Mouse (Mus musculus): ENCODE measurements at regions not wholly inside any gene's neighbourhood (a gene's known extent, or its start where the extent isn't known, plus 50 kb on each side); places are given as distances from the start of the nearest gene placed in this dataset.
"Not testable (repeated sequence)": the region's sequence is repeated elsewhere in the genome, so short reads cannot be mapped to it uniquely, and the experiment has no call there.

DNA sequence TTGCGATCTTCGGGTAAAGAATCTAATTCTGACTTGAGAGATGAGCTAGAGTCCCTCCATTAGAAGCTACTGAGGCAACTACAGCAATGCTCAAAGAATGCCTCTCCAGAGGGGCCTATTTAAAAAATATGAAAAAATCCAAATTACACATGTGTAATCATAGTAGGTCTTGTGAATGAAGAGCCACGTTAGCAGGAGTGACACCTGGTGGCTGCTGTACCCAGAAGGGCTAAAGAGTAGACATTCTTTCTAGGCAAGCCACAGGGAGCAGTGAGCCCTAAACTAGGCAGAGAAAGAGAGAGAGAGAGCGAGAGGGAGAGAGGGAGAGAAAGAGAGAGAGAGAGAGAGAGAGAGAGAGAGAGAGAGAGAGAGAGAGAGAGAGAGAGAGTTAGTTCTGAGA, 100.9 kb upstream of the Bet1 start:
- H3K9me3 ChIP-seq (ENCODE audit: control insufficient read depth, low read length): no peaks in the 10 kb centered on the region
- ATAC-seq (ENCODE audit: insufficient read depth) (no peak), DNase-seq (ENCODE audit: low read depth in 3 of 3, low spot score in 3 of 3) (no peak)
- no peaks in the 10 kb centered on the region for H3K36me3 ChIP-seq (replicated peaks; ENCODE audit: control insufficient read depth, insufficient read depth, low read depth)
- no peaks in the 10 kb centered on the region for H3K27me3 ChIP-seq (ENCODE audit: control insufficient read depth, insufficient read depth, low read length)
- no peak for TF ChIP-seq CTCF (IDR thresholded peaks at IDR 0.05; ENCODE audit: low read depth)
- no peak for TF ChIP-seq EP300 (IDR thresholded peaks at IDR 0.05; ENCODE audit: low read depth)
- no peaks in the 10 kb centered on the region for H3K4me1 ChIP-seq (replicated peaks; ENCODE audit: control insufficient read depth in 2 of 2, insufficient read depth in 2 of 2, low read length in 1 of 2)
- no peak overlapping the region for H3K4me3 ChIP-seq (ENCODE audit: insufficient read depth in 1 of 2, low read depth in 2 of 2, low read length in 2 of 2)
- WGBS (ENCODE audit: insufficient replicate concordance): 54% methylated on average over 4 of the region's 4 CpGs
- H3K27ac ChIP-seq: no peak overlapping the region
- no peak overlapping the region for H3K9ac ChIP-seq (replicated peaks)
- H3K4me2 ChIP-seq (ENCODE audit: low read depth): no peak overlapping the region

DNA sequence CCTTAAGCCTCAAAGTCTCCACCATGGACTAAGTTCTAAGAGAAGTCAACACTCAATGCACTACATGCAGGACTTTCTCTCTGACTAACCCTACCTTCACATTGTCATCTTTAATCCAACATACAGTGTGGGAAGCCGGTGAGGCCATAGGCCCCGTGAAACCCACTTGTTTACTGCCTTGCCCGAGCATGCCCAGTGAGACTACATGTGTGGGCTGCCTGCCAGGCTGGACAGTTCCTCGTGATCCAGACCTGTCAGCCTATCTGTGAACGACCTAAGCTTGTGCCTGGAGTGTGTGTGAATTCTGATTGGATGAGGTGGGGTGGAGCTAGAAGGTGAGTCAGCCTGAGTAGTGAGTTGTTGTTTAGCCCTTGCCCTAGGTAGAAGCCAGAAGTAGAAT, 104.2 kb upstream of the Bet1 start:
- not testable (repeated sequence) for H3K9me3 ChIP-seq (ENCODE audit: control insufficient read depth, low read length); H3K4me2 ChIP-seq (ENCODE audit: low read depth); H3K27me3 ChIP-seq (ENCODE audit: control insufficient read depth, insufficient read depth, low read length); DNase-seq (ENCODE audit: low read depth in 3 of 3, low spot score in 3 of 3); H3K36me3 ChIP-seq (replicated peaks; ENCODE audit: control insufficient read depth, insufficient read depth, low read depth); H3K9ac ChIP-seq (replicated peaks); H3K4me1 ChIP-seq (replicated peaks; ENCODE audit: control insufficient read depth in 2 of 2, insufficient read depth in 2 of 2, low read length in 1 of 2); H3K4me3 ChIP-seq (ENCODE audit: insufficient read depth in 1 of 2, low read depth in 2 of 2, low read length in 2 of 2); ATAC-seq (ENCODE audit: insufficient read depth); H3K27ac ChIP-seq
- 36% methylated on average over 5 of the region's 5 CpGs for WGBS (ENCODE audit: insufficient replicate concordance)

DNA sequence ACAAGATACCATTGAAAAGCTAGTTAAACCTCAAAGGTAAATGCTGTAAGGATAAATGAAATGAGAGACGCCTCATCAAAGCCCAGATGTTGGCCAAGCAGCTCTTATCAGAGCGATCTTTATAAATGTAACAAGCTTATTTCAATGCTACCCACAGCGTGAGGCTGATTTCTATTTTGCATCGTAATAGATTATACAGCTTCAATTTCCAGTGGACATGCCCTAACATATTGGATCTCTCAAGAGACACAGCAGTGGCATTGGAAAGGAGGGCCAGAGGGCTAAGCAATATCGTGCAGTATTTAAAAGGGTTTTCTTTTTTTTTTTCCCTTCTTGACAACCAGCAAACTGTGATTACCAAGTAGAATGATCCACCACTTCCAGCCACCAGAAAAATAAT, 106.5 kb upstream of the Bet1 start:
- H3K27ac ChIP-seq: no peak overlapping the region
- H3K9me3 ChIP-seq (ENCODE audit: control insufficient read depth, low read length): no peaks in the 10 kb centered on the region
- no peak overlapping the region for H3K9ac ChIP-seq (replicated peaks)
- DNase-seq (ENCODE audit: low read depth in 3 of 3, low spot score in 3 of 3): no peak
- 59% methylated on average over 5 of the region's 5 CpGs for WGBS (ENCODE audit: insufficient replicate concordance)
- no peak overlapping the region for H3K4me2 ChIP-seq (ENCODE audit: low read depth)
- no peaks in the 10 kb centered on the region for H3K36me3 ChIP-seq (replicated peaks; ENCODE audit: control insufficient read depth, insufficient read depth, low read depth)
- no peak overlapping the region for H3K4me3 ChIP-seq (ENCODE audit: insufficient read depth in 1 of 2, low read depth in 2 of 2, low read length in 2 of 2)
- no peaks in the 10 kb centered on the region for H3K27me3 ChIP-seq (ENCODE audit: control insufficient read depth, insufficient read depth, low read length)
- H3K4me1 ChIP-seq (replicated peaks; ENCODE audit: control insufficient read depth in 2 of 2, insufficient read depth in 2 of 2, low read length in 1 of 2): no peaks in the 10 kb centered on the region
- no peak for ATAC-seq (ENCODE audit: insufficient read depth)
- TF ChIP-seq CTCF (IDR thresholded peaks at IDR 0.05; ENCODE audit: low read depth) (no peak), EP300 (IDR thresholded peaks at IDR 0.05; ENCODE audit: low read depth) (no peak)

DNA sequence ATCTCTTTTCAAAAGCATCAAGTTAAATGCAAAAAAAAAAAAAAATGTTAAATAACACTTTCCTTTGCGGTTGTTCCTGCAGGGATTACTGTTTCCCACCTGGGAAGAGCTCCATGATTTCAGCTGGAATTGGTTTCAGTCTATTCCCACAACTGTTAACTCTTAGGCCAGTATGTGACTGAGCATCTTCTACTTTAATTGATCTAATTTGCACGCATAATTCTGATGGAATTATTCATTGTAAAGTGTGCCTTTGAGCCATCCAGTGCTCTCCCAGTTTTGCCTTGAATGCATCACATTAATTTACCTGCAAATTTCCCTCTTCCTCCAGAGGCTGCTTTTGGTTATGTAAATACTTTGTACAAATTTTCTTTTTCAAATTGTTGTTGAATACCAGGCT, 114.4 kb upstream of the Bet1 start:
- ATAC-seq (ENCODE audit: insufficient read depth): no peak
- 57% methylated on average over 2 of the region's 2 CpGs for WGBS (ENCODE audit: insufficient replicate concordance)
- TF ChIP-seq EP300 (IDR thresholded peaks at IDR 0.05; ENCODE audit: low read depth) (no peak), CTCF (IDR thresholded peaks at IDR 0.05; ENCODE audit: low read depth) (no peak)
- Histone ChIP-seq H3K27me3 (ENCODE audit: control insufficient read depth, insufficient read depth, low read length) (no peaks in the 10 kb centered on the region), H3K4me3 (ENCODE audit: insufficient read depth in 1 of 2, low read depth in 2 of 2, low read length in 2 of 2) (no peak overlapping the region), H3K36me3 (replicated peaks; ENCODE audit: control insufficient read depth, insufficient read depth, low read depth) (no peaks in the 10 kb centered on the region), H3K9ac (replicated peaks) (no peak overlapping the region), H3K27ac (no peak overlapping the region), H3K4me2 (ENCODE audit: low read depth) (no peak overlapping the region), H3K9me3 (ENCODE audit: control insufficient read depth, low read length) (no peaks in the 10 kb centered on the region), H3K4me1 (replicated peaks; ENCODE audit: control insufficient read depth in 2 of 2, insufficient read depth in 2 of 2, low read length in 1 of 2) (no peaks in the 10 kb centered on the region)
- DNase-seq (ENCODE audit: low read depth in 3 of 3, low spot score in 3 of 3): no peak

DNA sequence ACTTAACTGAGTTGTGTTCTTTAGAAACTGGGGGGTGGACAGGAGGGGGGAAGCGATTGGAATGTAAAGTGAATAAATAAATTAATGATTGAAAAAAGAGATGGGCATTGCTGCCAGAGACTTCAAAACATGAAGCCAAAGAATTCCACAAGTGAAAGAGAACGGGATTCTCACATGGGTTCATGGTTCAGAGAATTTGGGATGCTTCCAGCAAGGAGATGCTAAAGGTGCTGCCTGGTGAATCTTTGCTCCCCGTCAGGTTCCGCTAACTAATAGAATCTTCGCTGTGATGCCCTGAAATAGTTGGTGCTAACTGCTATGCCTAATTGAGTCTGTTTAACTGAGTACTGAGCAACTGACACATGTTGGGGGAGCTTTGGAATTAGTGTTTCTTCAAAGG, 118.9 kb upstream of the Bet1 start:
- WGBS (ENCODE audit: insufficient replicate concordance): 67% methylated on average over 5 of the region's 5 CpGs
- H3K27ac ChIP-seq: no peak overlapping the region
- no peaks in the 10 kb centered on the region for H3K27me3 ChIP-seq (ENCODE audit: control insufficient read depth, insufficient read depth, low read length)
- TF ChIP-seq CTCF (IDR thresholded peaks at IDR 0.05; ENCODE audit: low read depth) (no peak), EP300 (IDR thresholded peaks at IDR 0.05; ENCODE audit: low read depth) (no peak)
- ATAC-seq (ENCODE audit: insufficient read depth): no peak
- no peaks in the 10 kb centered on the region for H3K4me1 ChIP-seq (replicated peaks; ENCODE audit: control insufficient read depth in 2 of 2, insufficient read depth in 2 of 2, low read length in 1 of 2)
- no peaks in the 10 kb centered on the region for H3K36me3 ChIP-seq (replicated peaks; ENCODE audit: control insufficient read depth, insufficient read depth, low read depth)
- no peak for DNase-seq (ENCODE audit: low read depth in 3 of 3, low spot score in 3 of 3)
- no peak overlapping the region for H3K9ac ChIP-seq (replicated peaks)
- no peaks in the 10 kb centered on the region for H3K9me3 ChIP-seq (ENCODE audit: control insufficient read depth, low read length)
- H3K4me2 ChIP-seq (ENCODE audit: low read depth): no peak overlapping the region
- no peak overlapping the region for H3K4me3 ChIP-seq (ENCODE audit: insufficient read depth in 1 of 2, low read depth in 2 of 2, low read length in 2 of 2)
